Mouse (Mus musculus) Patski (cell line): ENCODE results near the gene Arid5b. TPM values are rescaled to one million over a fixed set of nuclear protein-coding genes. Genes with fewer than 3 reads are reported as not detected.

Source experiments
- ATAC-seq: fragments of 100-300 bp; one replicate; pipeline ENCODE4 v1.8.0; 2021
- CTCF ChIA-PET: fragments of 350-600 bp; sonication (Branson Sonifier 250); formaldehyde crosslinking; loops from one replicate; lab custom pipeline; 2022; ENCODE audit warnings: inconsistent platforms; lab: Charles Lee
- POLR2A ChIA-PET: fragments of 350-600 bp; sonication (Branson Sonifier 250); formaldehyde crosslinking; loops from one replicate; lab custom pipeline; 2022; ENCODE audit warnings: antibody characterized with exemption, inconsistent platforms; lab: Charles Lee
- DNase-seq: peaks from one replicate; pipeline ENCODE4 v3.0.0-alpha.2; 2011; ENCODE audit warnings: low read depth, low spot score
- H3K27me3 ChIP-seq: fragments of 371-371 bp; one replicate; pipeline ENCODE4 v1.5.1; 2021
- CTCF ChIP-seq: fragments of 100-300 bp; IDR thresholded peaks from one replicate; pipeline ENCODE4 v1.5.1; 2021
- in situ Hi-C: fragments of 300-500 bp; cut with MboI; formaldehyde crosslinking; loops from 3 replicates; pipeline ENCODE4 v1.11.1; 2018; ENCODE audit warnings: low pct_unique_long_range_greater_than_20kb, mixed read lengths
- polyA plus RNA-seq: library from polyadenylated mRNA; unstranded; gene quantifications from one replicate; pipeline ENCODE4 v1.2.3, GENCODE M21; 2021

The Arid5b gene
- polyA plus RNA-seq, 1 experiment from 2014 or later: 70.3 TPM

GRCm38 (mm10) chr10:68238707-68239425, 39.7 kb downstream of the Arid5b start:
- POLR2A ChIA-PET: interaction anchor here (0.7 to 2.1 kb wide), 4 partner anchors 34 to 113 kb away, joined by 5 to 11 read pairs (median 6); no protein-coding TSS in a partner anchor
- no peak for DNase-seq
- TF ChIP-seq CTCF: peak; percentile 30
- H3K27me3 ChIP-seq: no peaks in the 10 kb centered on the region
- in situ Hi-C loops: loop anchor here (5.0 kb wide), 1 partner anchor 38 kb away; the partner anchor contains the start of gene Arid5b
- no peak for ATAC-seq
- CTCF ChIA-PET: interaction anchor here (1.3 to 1.6 kb wide), 2 partner anchors 22 to 37 kb away, joined by 3 to 7 read pairs; no protein-coding TSS in a partner anchor

GRCm38 (mm10) chr10:68238182-68238581, 40.4 kb downstream of the Arid5b start:
- TF ChIP-seq CTCF: no peak
- no peak for DNase-seq
- ChIA-PET POLR2A (interaction anchor here (1.2 to 2.1 kb wide), 2 partner anchors 36 to 114 kb away, joined by 5 to 6 read pairs; no protein-coding TSS in a partner anchor), CTCF (no interaction called here)
- in situ Hi-C loops: loop anchor here (5.0 kb wide), 1 partner anchor 39 kb away; the partner anchor contains the start of gene Arid5b
- ATAC-seq: no peak
- H3K27me3 ChIP-seq: no peaks in the 10 kb centered on the region

- no peak for TF ChIP-seq CTCF
- in situ Hi-C loops: loop anchor here (5.0 kb wide), 1 partner anchor 40 kb away; the partner anchor contains the start of gene Arid5b
- ATAC-seq (no peak), DNase-seq (no peak)
- H3K27me3 ChIP-seq: no peaks in the 10 kb centered on the region
- ChIA-PET CTCF (interaction anchor here (1.2 kb wide), 1 partner anchor 25 kb away, joined by 5 read pairs; no protein-coding TSS in a partner anchor), POLR2A (no interaction called here)
These were observed 41.5 kb downstream of the Arid5b start for GRCm38 (mm10) chr10:68236956-68237455.

GRCm38 (mm10) chr10:68231385-68232182, 47.0 kb downstream of the Arid5b start:
- in situ Hi-C loops: no loop called here
- ChIA-PET POLR2A (interaction anchor here (1.0 kb wide), 1 partner anchor 66 kb away, joined by 3 read pairs; no protein-coding TSS in a partner anchor), CTCF (interaction anchor here (0.7 to 2.5 kb wide), 3 partner anchors 10 to 46 kb away, joined by 3 to 10 read pairs (median 3); no protein-coding TSS in a partner anchor)
- H3K27me3 ChIP-seq: no peaks in the 10 kb centered on the region
- no peak for ATAC-seq
- no peak for TF ChIP-seq CTCF
- no peak for DNase-seq

- ChIA-PET POLR2A (interaction anchor here (0.6 kb wide), 2 partner anchors 26 to 1091 kb away, joined by 3 read pairs; no protein-coding TSS in a partner anchor), CTCF (interaction anchor here (0.7 to 2.5 kb wide), 3 partner anchors 10 to 47 kb away, joined by 3 to 10 read pairs (median 3); no protein-coding TSS in a partner anchor)
- no peak for ATAC-seq
- H3K27me3 ChIP-seq: no peaks in the 10 kb centered on the region
- in situ Hi-C loops: no loop called here
- TF ChIP-seq CTCF: no peak
- DNase-seq: no peak
These were observed 47.7 kb downstream of the Arid5b start for GRCm38 (mm10) chr10:68230653-68231384.

GRCm38 (mm10) chr10:68229640-68230565, 48.6 kb downstream of the Arid5b start:
- ATAC-seq: no peak
- TF ChIP-seq CTCF: no peak

GRCm38 (mm10) chr10:68222676-68223075, 55.9 kb downstream of the Arid5b start:
- no peak for TF ChIP-seq CTCF
- CTCF ChIA-PET: no interaction called here
- ATAC-seq: no peak

More at GRCm38 (mm10) chr10:68229640-68230565, 48.6 kb downstream of the Arid5b start:
- H3K27me3 ChIP-seq: no peaks in the 10 kb centered on the region
- ChIA-PET POLR2A (interaction anchor here (0.6 kb wide), 2 partner anchors 27 to 1092 kb away, joined by 3 read pairs; no protein-coding TSS in a partner anchor), CTCF (interaction anchor here (1.7 kb wide), 1 partner anchor 21 kb away, joined by 3 read pairs; no protein-coding TSS in a partner anchor)
- no peak for DNase-seq
- in situ Hi-C loops: no loop called here

GRCm38 (mm10) chr10:68222012-68222411, 56.5 kb downstream of the Arid5b start:
- H3K27me3 ChIP-seq: no peaks in the 10 kb centered on the region
- no peak for TF ChIP-seq CTCF
- in situ Hi-C loops: no loop called here
- ATAC-seq (no peak), DNase-seq (no peak)
- CTCF ChIA-PET: interaction anchor here (0.9 to 2.3 kb wide), 2 partner anchors 10 to 13 kb away, joined by 3 to 10 read pairs; no protein-coding TSS in a partner anchor
- POLR2A ChIA-PET: no interaction called here

More at GRCm38 (mm10) chr10:68222676-68223075, 55.9 kb downstream of the Arid5b start:
- in situ Hi-C loops: no loop called here
- POLR2A ChIA-PET: no interaction called here
- H3K27me3 ChIP-seq: no peaks in the 10 kb centered on the region
- no peak for DNase-seq

- POLR2A ChIA-PET: no interaction called here
- in situ Hi-C loops: no loop called here
- ATAC-seq (no peak), DNase-seq (no peak)
- no peak for TF ChIP-seq CTCF
- no peaks in the 10 kb centered on the region for H3K27me3 ChIP-seq
- CTCF ChIA-PET: no interaction called here
These were observed 59.2 kb downstream of the Arid5b start for GRCm38 (mm10) chr10:68219327-68219726.
